Mouse (Mus musculus) urinary bladder, adult 18-20 months (tissue): Measurements from ENCODE around the gene Reg1.
"Not testable (repeated sequence)": the region's sequence is repeated elsewhere in the genome, so short reads cannot be mapped to it uniquely, and the experiment has no call there.

ENCODE experiments used
- DNase-seq, 2 experiments: peaks; one replicate each; pipeline ENCODE4 v3.0.0; 2022; ENCODE audit warnings: low spot score in 2 of 2, mixed read lengths in 2 of 2

Gene Reg1

DNA sequence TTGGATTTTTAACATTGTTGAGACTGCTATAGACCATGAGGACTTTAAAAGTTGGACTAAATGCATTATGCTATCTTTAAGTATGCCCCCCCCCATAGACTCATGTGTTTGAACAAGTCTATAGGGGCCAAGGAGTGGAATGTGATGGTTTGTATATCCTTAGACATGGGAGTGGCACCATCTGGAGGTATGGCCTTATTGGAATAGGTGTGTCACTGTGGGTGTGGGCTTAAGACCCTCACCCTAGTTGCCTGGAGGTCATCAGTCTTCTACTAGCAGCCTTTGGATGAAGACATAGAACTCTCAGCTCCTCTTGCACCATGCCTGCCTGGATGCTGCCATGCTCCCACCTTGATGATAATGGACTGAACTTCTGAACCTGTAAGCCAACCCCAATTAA lies at the start of gene Reg1:
Gene Reg1, plus strand, starts transcription at position 301 of the 400 bp plus-strand sequence.
- not testable (repeated sequence) for DNase-seq

- DNase-seq, result no peak
Measured at GRCm38 (mm10) chr6:78378765-78379164, 43.7 kb upstream of the Reg1 start, which contains the start of gene Reg3d. Gene Reg3d (minus strand): TSS chr6:78378865.

DNA sequence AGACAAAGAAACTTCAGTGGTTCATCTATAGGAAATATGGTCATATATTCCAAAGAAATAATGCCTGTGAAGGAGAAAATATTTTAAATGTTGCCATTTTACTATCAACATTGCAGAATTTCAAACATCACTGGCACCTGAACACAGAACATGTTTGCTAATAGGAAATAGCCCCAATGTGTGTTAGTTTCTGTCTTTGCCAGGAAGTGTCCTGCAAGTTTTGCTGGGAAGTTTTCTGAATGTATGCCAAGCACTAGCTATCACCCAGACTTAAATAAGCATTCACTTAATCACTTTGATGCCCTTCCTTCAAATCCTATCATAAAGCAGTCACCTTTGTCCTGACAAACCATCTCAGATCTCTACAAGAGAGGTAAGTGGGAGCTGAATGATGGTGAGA lies 42.1 kb upstream of the Reg1 start, which contains the start of gene Reg3a:
Gene Reg3a, plus strand, starts transcription at position 301 of the 400 bp plus-strand sequence.
- DNase-seq, result no peak

DNA sequence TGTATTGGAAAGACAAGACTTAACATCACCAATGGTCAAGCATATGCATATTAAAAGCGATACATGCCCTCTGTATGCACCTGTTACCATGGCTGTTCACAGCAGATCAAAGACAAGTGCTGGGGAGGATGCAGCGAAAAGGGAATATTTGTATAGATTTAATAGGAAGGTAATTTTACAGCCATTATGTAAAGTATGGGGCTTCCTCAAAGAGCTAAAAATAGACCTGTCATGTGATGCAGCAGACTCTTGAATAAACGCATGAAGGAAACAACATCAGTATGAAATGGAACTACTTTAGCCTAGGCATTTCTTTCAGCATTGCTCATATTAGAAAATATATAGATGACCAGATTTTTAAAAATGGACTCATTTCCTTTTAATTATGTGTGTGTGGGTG lies 36.9 kb upstream of the Reg1 start:
- DNase-seq, result no peak

DNA sequence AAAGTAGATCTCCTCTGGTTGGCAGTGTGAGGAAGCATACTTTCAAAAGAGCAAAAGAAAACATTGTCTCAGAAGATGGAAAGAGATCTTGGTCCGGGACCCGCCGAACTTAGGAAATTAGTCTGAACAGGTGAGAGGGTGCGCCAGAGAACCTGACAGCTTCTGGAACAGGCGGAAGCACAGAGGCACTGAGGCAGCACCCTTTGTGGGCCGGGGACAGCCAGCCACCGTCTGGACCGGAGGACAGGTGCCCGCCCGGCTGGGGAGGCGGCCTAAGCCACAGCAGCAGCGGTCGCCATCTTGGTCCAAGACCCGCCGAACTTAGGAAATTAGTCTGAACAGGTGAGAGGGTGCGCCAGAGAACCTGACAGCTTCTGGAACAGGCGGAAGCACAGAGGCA lies 27.2 kb upstream of the Reg1 start, which contains the start of gene Reg2:
Gene Reg2, plus strand, starts transcription at position 301 of the 400 bp plus-strand sequence.
- not testable (repeated sequence) for DNase-seq

GRCm38 (mm10) chr6:78425497-78425896 lies 3.0 kb downstream of the Reg1 start:
- no peak for DNase-seq

GRCm38 (mm10) chr6:78447202-78447601 lies 24.7 kb downstream of the Reg1 start:
- no peak for DNase-seq

- DNase-seq, result no peak
Measured at GRCm38 (mm10) chr6:78448409-78448808, 25.9 kb downstream of the Reg1 start.

DNA sequence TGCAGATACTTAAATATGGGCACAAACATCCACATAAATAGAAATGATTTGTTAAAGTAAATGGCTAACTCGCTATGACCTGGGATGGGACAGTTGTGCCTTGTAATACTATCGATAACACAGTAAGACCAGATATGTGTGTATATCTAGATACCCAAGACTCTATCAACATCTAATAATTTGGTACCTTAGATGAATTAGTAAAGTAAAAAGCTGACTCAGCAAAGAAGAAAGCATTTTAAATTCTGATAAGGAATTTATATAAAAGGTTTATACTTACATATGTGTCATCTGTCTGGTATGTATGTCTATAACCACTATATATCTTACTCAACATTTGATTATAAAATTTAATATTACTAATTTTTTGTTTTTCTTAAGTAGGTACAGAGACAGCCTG lies 30.3 kb downstream of the Reg1 start:
- no peak for DNase-seq

DNA sequence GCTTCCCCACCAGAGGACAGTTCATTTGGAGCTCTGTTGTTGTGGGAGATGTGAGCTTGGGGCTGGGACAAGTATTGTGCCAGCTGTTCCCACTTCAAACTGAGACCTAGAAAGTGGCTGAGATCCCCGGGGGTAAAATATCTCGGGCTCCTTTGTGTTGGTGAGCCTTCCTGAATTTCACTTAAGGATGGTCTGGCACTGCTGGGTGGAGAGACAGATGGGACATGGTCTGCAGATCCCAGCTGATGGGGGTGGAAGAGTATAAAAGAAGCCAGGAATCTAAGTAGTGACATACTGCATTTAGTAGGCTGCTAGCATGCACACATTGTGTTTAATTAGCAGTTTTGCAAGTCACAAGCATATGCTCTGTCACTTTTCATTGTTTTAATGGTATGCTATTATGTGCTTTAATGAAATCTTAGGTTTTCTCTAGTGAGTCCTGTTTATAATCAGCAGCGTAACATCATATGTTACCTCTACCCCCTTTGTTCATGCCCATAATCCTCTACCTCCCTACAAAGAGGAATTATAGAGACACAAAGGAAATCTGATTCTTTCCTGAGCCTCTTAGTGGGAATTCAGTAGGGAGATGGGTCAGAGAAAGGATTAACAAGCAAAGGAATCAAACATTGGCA lies 37.8 kb downstream of the Reg1 start:
- DNase-seq, result no peak

GRCm38 (mm10) chr6:78462360-78462759 lies 39.8 kb downstream of the Reg1 start:
- no peak for DNase-seq

DNA sequence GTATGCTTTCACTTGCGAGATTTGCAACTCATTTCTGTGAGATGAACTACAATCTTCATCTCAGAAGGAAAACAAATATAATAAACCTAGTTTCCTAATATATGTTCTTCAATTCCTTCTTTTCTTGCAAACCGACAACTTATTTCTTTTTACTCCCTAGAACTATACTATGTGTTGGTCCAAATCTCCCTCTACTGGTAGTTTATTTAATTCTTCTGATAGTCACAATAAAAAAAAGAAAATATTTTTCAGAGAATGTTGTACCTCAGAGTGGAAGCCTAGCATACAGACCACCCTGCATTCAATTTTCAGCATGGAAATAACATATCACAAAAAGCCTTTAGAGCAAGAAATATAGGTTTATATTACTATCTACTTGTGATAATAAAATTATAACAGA lies 40.8 kb downstream of the Reg1 start:
- DNase-seq, result no peak

DNA sequence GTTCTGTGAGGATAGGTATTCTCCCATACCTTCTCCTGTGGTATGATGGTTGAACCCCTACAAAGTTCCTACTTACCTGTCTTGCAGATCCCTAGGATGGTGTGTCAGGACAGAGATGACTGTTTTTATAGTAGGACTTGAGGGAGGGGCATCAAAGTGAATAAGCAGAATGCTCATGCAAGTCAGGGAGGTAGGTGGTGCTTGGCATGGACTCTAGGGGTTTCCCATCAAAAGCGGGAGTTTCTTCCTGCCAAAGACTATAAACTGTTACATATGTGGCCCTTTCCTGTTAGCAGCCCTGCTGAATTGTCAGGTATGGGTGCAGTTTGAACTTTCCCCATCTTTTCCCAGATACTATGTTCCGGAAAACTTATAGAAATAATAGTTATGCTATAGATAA lies 46.3 kb downstream of the Reg1 start, which contains the start of gene Reg3g:
Gene Reg3g, minus strand, starts transcription at position 101 of the 400 bp plus-strand sequence.
- DNase-seq, result no peak

DNA sequence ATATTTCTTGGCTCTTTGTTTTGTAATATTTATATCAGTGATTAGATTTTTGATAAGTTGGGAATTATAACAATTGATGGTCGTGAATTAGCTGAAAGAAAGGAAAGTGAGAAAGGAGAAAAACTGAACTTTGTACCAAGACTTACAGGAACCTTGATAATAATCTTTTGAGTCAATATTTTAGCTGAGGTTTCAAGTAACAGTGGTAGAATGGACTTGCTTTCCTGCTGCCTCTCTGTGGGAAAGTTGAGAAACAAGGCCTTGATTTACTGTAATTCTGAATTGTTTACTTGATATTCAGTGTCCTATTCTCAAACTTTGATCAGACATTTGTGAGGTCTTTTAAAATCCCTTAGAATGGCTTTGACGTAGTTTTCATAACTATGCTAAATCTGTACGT lies 46.8 kb downstream of the Reg1 start:
- DNase-seq, result no peak
